13 mouse cellular contexts compared by ENCODE assay signal in the genomic region with DNA sequence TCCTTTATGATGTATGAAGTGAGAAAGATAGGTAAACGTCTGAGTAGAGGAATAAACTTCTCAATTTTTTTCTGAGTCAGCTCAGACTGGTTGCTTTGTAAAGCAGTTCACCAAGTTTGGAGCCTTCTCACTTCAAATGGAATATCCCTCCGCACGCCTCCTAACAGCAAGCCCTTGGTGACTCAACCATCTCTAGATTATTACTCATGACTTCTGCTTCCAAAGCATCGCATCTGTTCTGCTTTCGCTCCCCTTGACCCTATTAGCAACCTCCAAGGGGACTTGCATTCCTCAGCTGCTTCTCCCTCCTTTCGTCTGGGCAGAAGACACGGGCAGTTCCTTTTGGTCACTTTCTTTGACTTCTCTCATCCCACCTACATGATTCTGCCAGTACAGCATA.
"Had no signal": no experiment of that assay in that cellular context is flagged by ENCODE, and none has a peak within 500 bp of the region (broad histone marks: within the 10 kb centered on the region; RNA-seq: fewer than 3 reads in every experiment).

No protein-coding gene starts in this region.

- H3K36me3 ChIP-seq: limb, embryonic 10.5 days; liver, embryonic 12.5 days; midbrain, embryonic 15.5 days; neural tube, embryonic 15.5 days had no signal

- H3K9ac ChIP-seq: liver, embryonic 12.5 days; lung, embryonic 14.5 days; midbrain, embryonic 15.5 days; neural tube, embryonic 15.5 days had no signal

- DNase-seq: kidney, adult 18-20 months; kidney, postnatal 14 days; lung, embryonic 14.5 days; right cerebral cortex, adult 18-20 months; right cerebral cortex, postnatal 25 days; thymus, postnatal 36 days had no signal

- H3K4me3 ChIP-seq: left cerebral cortex, adult 2 months; limb, embryonic 10.5 days; liver, embryonic 12.5 days; megakaryocyte, embryonic 14.5 days; midbrain, embryonic 15.5 days; neural tube, embryonic 15.5 days had no signal

- H3K4me1 ChIP-seq: limb, embryonic 10.5 days; liver, embryonic 12.5 days; megakaryocyte, embryonic 14.5 days; midbrain, embryonic 15.5 days; neural tube, embryonic 15.5 days had no signal

- H3K4me2 ChIP-seq: liver, embryonic 12.5 days; lung, embryonic 14.5 days; midbrain, embryonic 11.5 days; midbrain, embryonic 15.5 days; neural tube, embryonic 15.5 days had no signal

- ATAC-seq: liver, embryonic 12.5 days; midbrain, embryonic 15.5 days had no signal

- H3K9me3 ChIP-seq: limb, embryonic 10.5 days; liver, embryonic 12.5 days; midbrain, embryonic 15.5 days; neural tube, embryonic 15.5 days had no signal

- H3K27ac ChIP-seq: left cerebral cortex, adult 2 months; limb, embryonic 10.5 days; liver, embryonic 12.5 days; midbrain, embryonic 15.5 days; neural tube, embryonic 15.5 days had no signal

- H3K27me3 ChIP-seq: liver, embryonic 12.5 days; megakaryocyte, embryonic 14.5 days; midbrain, embryonic 15.5 days; neural tube, embryonic 15.5 days had no signal
